Mouse (Mus musculus) gastrocnemius, postnatal 36 days (tissue): ENCODE results near the gene March4. TPM values are rescaled to one million over a fixed set of nuclear protein-coding genes. Genes with fewer than 3 reads are reported as not detected.

ENCODE experiments used
- DNase-seq, 2 experiments: peaks; one replicate each; pipeline ENCODE4 v3.0.0; 2022
- intact Hi-C: fragments of 180-260 bp; cut with DNase I; formaldehyde crosslinking; loops from one replicate; pipeline ENCODE4 v1.15.1; 2025
- total RNA-seq, 2 experiments: library from RNA; stranded (reverse); gene quantifications; 2 replicates each; pipeline ENCODE4 v1.2.3; 2021

March4 gene
- total RNA-seq, 2 experiments from 2014 or later, result 0.12 to 0.18 TPM

DNA sequence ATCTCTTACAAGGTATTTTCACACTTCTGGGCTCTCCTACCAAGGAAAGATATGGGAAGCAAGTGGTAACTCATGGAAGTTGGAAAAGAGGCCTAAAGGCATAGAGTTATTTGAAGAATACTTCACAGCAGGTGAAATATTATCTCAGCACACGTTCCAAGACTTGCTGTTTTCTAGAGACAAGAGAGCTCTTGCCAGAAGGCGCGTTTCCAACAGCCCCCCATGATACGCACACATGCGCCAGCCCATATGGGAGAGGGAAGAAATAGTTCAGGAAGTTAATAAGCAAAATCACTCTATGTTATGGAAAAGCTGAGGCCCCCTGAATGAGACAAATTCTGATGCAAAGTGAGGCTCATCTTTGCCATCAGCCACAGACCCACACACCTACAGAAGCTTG lies 3.8 kb downstream of the March4 start:
- no peak for DNase-seq
- intact Hi-C loops, result no loop called here

DNA sequence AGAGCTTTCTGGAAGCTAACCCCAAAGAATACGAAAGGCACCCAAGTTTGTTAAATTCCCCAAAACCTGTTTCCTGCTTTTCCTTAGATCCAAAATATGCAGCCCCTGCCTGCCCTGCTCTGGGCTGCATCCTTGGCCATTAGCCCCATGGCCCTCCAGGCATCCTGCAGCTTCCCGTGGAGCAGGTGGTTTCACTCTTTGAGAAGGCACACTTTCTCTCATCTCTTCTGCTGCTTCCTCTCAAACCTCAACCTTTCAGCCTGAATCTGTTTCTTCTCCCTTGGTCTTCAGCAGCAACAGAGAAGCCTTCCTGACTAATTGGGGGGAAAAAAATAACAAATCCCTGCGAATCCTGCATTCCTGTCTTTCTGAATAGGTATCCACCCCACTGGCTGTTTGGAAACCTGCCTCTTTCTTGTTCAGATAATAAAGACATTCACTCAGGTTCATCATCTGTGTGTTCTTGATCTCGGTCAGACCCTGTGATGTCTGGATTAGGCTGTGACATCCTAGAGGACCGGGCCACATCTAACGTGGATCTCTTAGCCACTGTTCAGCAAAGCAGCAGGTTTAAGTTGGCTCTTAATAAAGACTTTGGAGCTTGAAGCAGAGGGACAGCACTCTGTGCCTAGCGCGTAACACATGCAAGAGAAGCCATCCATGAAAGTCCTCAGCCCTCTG lies 6.1 kb downstream of the March4 start:
- DNase-seq, result no peak
- intact Hi-C loops, result no loop called here

DNA sequence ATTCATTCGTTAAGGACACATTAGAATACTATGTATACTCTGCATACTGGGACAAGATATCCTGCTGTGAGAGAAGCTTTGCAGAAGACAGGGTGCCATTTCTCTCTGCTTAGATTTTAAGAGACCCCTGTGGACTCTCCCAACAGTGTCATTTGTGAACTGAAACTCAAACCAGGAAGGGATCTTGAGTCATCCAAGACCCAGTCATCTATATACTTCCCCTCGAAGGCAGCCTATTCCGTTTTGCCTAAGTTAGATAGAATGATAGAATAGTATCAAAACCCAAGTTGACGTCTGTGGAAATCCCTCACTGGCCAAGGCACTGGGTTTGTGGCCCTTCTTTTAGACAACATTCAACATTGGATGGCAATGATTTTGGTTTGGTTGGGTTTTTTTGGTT lies 7.5 kb downstream of the March4 start:
- no peak for DNase-seq
- intact Hi-C loops, result no loop called here

DNA sequence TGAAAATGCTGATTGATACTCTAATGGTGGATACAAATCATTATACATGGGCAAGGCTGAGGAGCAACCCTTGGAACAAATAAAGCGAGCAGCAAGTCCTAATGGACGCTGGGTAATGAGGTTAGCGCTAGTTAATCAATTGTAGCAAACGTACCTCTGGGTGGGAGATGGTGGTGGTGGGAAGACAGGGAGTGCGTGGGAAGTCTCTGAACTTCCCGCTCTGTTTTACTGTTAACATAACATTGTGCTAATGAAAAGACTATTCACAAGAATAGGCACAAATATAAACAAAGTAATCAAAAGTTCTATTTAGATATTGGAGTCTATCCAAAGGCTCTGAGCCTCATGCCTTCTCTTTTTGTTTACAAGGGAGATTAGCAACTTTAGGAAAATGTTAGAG lies 13.1 kb downstream of the March4 start:
- intact Hi-C loops, result no loop called here
- no peak for DNase-seq

DNA sequence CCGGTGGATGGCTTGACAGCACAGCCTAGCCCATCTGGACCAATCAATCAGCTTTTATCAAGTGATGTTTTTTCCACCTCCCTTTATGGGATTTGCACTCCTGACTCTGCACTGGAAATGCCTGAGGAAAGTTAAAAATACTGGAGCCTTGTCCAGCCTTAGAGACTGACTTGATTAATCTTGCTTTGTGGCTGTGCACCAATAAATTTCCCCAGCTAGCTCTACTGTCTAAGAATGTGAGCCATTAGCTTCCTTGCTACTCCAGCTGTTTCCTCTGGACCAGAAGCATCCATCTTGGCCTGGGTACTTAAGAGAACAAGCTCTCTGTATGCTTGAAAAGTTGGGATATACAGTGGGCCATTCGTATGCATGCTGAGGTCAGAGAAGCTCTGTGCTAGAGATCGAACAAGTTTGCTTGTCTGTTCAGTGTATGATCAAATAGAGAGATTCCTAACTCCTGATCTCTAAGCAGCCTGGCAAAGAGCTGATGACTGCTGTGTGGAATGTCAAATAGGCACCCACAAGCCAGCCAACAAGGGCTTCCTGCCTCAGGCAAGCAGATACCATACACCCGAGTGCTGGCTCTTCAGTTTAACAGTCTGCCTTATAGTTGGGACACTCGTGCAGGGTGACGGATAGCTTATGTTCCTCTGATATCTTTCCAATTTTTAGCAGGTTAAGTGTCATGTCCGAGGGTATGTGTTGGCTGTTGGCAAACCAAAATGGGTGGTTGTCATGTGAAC lies 25.8 kb downstream of the March4 start:
- intact Hi-C loops, result no loop called here
- DNase-seq, result no peak

DNA sequence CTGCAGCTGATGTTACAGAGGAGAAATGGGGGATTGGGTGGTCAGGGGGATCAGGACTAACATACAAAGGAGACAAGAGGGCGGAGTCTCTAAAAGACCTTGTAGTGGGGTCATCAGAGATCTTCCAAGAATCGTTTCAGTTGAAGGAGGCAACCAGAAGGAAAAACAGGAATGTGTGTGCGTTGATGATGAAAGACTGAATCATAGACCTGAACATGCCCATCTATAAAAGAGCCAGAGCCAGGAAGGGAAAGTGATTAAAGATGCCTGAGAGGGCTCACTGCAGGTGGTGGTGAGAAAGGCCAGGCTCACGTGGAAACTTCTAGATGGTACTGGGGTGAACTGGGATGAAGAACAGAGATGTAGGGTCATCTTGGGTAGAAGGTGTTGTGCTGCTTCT lies 27.2 kb downstream of the March4 start:
- intact Hi-C loops, result no loop called here
- DNase-seq, result no peak

DNA sequence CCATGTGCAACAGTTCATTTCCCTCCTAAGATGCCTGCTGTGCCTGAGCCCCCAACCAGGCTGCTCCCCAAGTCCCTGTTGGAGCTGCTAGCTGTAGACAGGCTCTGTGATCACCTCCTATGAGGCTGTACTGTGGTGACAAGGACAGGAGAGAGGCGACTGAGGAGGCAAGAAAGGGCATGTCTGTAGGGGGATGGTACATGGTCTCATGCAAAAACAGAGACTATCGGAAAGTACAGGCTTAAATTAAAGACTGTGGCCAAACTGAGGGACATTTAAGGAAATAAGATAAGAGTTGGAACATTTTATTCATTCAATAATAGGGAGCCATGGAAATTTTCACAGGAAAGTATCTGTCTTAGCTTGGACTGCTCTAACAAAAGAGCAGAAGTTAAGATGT lies 29.1 kb downstream of the March4 start:
- intact Hi-C loops, result no loop called here
- no peak for DNase-seq

DNA sequence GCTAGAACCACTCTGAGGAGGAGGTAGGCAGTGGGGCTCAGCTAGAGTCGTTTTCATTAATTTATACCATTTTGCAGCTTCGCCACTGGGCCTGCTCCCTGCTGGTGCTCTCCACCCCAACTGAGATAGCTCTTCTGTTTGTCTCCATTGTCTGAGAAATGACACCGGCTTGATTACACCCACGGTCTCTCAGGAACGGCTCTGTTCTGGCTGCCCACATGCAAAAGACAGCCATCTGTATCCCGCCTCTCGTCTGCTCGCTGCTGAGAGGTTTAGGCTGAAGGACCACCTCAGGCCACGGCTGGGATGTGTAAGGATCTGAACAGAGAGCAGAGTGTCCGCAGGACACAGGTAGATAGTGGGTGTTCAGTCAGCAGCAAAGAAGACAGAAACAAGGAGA lies 30.5 kb downstream of the March4 start:
- no peak for DNase-seq
- intact Hi-C loops, result no loop called here

DNA sequence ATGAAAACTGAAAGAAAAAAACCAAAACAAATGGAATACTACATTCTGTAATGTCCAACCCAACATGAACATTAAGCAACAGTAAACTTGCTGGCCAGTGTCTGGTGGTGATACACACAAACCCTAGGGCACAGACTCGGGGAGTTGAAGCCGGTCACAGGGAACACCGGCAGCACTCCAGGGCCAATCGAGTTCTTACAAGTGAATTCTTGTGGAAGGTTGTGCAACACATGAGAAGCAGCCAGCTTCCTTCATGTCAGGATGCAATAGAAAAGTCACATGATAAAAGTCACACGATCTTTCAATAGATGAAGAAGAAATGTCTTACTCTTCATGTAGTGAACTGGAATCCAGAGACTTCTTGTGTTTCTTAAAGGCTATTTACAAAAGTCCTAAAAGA lies 39.1 kb downstream of the March4 start:
- no peak for DNase-seq
- intact Hi-C loops, result no loop called here

DNA sequence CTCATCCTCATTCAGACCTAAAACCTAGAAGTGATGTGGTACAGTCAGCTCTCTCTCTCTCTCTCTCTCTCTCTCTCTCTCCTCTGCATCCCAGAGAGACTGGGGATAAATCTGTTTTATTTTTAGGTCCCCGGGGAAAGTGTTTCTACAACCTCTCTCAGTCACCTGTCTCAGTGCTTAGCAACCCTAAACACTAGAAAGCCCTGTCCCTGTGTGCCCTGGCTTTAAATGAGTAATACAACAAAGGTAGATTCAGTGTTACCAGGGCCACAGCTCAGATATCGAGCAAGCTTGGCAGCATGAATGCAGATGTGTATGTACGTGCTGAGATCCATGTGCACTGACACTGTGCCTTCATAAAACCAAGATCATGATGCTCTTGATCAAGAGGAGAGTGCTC lies 43.3 kb downstream of the March4 start:
- no peak for DNase-seq
- intact Hi-C loops, result no loop called here

DNA sequence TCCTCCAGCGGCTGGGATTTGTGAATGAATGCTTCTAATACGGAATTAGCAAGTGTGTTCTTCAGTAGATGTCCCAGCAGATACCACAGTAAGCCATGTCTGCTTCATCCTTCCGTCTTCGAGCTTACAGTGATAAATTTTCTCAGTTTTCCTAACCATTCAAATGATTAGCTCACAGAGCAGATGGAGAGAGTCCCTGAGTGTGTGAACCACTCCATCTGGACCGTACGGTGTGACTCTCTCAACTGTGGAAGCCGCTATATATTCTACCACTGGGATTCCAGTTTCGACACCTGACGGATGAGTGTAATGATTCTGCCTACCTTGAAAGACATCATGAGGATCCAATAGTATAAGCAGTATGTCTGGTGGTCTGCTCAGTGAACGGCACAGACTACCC lies 44.1 kb downstream of the March4 start:
- intact Hi-C loops, result no loop called here
- DNase-seq, result no peak

DNA sequence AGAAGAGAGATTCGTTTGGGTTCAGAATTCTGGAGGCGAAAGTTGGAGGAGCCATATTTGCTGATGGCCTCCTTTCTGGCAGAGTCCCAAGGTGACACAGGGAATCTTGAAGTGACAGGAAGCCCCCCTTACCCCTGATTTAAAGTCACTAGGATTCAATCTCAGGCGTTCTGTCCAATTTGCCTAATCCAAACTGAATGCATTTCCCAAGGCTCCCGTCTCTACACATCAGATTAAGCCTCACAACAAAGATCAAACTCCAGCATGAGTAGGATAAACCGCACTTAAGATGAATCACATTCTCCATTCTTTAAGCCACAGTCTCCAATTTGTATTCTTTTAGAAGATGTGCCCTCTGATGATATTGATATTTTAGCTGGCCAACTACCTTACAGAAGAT lies 45.4 kb downstream of the March4 start:
- intact Hi-C loops, result no loop called here
- no peak for DNase-seq

DNA sequence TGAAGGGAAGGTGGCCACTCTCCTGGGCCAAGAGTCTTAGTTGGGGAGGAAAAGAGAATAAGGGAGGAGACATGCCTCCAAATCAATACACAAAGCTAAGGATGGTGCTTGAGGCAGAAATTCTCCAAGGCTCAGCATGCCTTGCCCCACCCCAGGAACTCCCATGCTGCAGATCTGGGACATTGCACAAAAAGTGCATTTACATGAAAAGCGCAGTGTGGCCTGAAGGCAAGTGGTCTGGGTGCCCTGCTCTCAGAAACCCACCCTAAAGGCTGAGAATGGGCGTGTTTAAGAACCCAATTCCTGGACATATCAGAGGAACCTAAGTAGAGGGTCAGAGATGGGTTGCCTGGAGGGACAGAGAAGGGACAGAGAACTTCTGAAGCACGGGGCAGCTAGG lies 45.9 kb downstream of the March4 start:
- intact Hi-C loops, result no loop called here
- no peak for DNase-seq

DNA sequence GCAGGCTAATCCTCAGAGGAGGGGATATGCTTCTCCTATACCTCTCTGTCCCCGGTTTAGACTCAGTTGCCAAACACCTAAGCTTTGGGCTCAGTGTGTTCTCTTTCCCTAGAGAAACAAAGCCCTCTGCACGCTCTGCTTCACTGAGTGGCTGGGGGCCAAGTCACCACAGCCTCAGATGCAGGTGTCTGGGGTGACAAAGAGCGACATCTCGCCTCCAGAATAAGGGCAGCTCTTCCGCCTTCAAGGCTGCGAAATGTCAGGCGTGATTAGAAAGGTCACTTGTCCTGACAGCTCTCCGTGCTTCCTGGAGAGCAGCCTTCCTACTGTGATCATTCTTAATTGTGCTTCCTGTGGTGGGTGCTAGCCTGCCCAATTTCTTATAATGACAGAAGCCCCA lies 46.5 kb downstream of the March4 start:
- DNase-seq, result no peak
- intact Hi-C loops, result no loop called here

DNA sequence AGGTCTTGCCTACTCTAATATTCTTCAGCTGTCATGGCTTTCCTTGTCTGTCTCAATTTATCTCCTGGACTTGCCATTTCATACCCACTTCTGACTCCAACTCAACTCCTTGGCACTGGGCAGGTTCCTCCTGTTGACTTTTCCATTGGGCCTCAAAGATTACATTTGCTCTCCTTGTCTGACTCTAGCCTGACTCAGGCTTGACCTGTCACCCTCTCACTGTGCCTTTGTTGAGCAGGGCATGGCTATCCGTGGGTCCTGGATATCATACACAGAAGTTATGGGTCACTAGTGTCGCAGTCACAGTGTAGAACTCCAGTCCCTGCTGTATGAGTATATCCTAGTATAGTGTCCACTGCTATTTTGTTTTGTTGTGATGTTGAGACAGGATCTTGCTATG lies 60.1 kb downstream of the March4 start:
- intact Hi-C loops, result no loop called here
- DNase-seq, result no peak

DNA sequence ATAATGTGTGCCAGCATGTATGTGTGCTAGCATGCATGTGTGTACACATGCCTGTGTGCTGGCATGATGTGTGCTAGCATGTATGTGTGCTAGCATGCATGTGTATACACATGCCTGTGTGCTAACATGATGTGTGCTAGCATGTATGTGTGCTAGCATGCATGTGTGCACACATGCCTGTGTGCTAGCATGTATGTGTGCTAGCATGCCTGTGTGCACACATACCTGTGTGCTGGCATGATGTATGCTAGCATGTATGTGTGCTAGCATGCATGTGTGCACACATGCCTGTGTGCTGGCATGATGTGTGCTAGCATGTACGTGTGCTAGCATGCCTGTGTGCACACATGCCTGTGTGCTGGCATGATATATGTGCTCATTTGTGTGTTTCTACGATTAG lies 67.7 kb downstream of the March4 start:
- DNase-seq, result no peak

DNA sequence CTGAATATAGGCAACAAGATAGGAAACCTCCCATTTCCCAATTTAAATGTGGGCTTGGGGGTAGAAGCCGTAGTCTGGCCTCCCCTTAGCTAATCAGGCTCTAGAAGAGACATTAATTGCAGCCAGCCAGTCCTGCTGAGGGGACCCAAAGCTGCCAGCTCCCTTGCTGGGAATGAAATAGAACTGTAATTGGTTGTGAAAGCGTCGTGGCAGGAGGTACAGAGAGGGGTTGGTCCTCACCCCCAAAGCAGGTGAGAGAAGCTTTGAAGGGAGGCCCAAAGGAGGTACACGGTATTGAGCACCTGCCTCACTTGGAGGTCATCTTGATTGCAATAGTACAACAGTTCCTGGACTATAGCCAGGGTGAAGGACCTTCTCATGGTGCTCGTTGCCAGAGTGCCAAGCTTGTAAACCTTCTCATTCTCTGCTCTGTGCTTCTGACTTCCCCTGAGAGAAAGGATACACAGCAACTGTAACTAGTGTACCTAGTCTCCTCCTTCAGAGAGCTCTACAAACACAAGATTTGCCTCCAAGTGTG lies 68.2 kb downstream of the March4 start:
- no peak for DNase-seq
- intact Hi-C loops, result no loop called here

More for the DNA sequence above, 67.7 kb downstream of the March4 start:
- intact Hi-C loops, result no loop called here

DNA sequence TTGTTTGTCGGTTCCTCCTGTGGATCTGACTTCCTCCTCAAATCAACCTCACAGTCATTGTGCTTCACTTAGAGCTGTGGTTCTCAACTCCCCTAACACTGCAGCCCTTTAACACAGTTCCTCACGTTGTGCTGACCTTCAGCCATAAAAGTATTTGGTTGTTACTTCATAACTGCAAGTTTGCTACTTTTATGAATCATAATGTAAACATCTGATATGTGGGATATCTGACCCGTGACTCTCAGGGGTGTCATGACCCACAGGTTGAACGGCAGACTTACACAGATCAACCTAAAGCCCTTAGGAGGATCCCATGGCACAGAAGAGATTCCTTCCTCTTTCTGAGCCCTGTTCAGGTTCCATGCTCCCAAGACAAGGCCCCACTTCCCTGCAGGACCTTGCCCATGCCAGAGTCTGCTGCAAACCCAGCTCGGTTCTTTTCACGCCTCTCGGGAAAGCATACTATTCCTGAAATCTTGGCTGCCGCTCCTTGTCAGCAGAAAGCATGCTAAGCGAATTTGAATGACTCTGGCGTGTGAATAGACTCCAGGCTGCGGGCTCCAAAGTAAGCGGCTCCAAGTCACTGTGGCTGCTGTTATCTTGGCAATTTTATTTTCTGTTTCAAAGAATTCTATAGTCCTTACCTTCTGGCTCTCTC lies 71.7 kb downstream of the March4 start:
- DNase-seq, result no peak
- intact Hi-C loops, result no loop called here

DNA sequence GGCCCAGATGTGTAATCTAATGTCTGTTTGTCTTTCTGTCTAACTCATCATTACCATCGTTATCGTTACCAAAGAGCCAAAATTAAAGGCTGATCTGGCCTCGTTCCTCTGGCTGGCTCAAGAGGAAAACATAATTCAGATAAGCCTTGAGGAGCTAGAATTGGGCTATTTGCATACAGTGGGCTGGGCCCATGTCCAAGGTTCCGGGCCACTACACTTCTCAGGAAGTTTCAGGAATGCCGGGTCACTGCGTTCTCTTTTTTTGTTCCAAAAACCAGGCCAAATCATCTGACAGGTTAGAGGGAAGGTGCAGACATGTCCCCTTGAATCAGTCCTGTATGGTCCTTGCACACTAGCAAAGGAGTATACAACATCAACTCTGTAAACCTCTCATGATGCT lies 74.2 kb downstream of the March4 start:
- no peak for DNase-seq
- intact Hi-C loops, result no loop called here

DNA sequence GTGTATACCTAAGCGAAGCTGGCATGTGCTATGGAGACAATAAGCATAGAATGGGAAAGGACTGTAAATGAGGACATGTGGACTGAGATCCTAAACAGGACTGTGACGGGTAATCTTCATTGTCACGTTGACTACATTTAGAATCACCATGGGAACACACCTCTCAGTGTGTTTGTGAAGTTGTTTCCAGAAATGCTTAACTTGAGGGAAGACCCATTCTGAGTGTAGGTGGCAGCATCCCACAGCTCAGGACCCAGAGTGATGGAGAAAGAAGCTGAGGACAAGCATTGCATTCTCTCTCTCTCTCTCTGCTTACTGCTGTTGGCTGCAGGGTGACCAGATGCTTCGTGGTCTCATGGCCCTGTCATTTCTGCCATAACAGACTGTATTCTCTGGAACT lies 79.1 kb downstream of the March4 start:
- intact Hi-C loops, result no loop called here
- DNase-seq, result no peak

DNA sequence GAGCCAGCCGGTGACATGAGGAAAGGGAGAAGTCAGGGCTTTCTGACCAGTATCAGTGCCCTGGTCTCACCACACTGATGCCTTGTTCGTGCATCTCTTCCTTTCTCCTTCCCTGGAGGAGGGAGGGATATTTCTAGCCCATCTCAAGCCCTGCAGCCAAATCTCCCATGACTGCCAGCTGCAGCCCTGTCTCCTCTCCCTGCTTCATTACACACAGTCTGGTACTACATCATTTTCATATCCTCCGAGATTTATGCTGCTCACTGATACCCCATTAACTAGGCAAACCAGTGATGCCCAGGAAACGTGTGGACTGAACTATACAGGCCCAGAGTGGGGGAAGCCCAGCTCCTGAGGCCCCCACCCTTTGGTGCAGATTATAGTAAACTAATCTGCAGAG lies 80.8 kb downstream of the March4 start:
- no peak for DNase-seq
- intact Hi-C loops, result no loop called here

DNA sequence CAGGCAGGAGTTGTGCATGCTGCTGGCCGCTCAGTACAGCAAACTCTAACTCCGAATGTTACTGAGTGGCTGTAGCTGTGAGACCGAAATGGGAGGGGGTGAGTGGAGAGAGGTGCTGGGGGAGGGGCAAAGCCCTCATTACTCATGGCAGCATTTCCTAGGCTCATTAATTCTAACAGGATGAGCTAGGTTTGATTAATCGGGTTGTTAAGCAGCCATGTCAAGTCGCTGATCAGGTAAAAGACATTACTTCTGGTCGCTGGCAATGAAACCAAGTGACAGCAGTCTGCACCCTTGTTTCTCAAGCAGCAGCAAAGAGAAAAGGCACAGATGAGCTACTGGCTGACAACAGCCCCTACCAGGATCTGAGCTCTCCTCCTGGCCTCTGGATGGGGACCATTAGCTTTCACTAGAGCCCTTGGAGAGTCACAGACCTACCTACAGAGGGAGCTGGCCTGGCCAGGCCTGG lies 82.0 kb downstream of the March4 start:
- intact Hi-C loops, result no loop called here
- no peak for DNase-seq
